In genomic region chr9:46969406-46969805, GRCm38 (mm10) we compare ENCODE assay signal across 31 mouse cellular contexts. TPM values are rescaled to one million over a fixed set of nuclear protein-coding genes. Genes with fewer than 3 reads are reported as not detected.
DNase-seq lines count a peak whose midpoint lies in the region; ATAC-seq lines count a peak whose summit lies in the region.
"Had no signal": no experiment of that assay in that cellular context is flagged by ENCODE, and none has a peak within 500 bp of the region (broad histone marks: within the 10 kb centered on the region; RNA-seq: fewer than 3 reads in every experiment).

No protein-coding gene starts in this region.

- WGBS in forebrain, embryonic 13.5 days, result 67% methylated on average over 6 of the region's 6 CpGs
- 66% methylated on average over 6 of the region's 6 CpGs for WGBS in forebrain, embryonic 11.5 days
- 36% methylated on average over 6 of the region's 6 CpGs for WGBS in heart, embryonic 13.5 days
- WGBS in intestine, embryonic 16.5 days, result 46% methylated on average over 6 of the region's 6 CpGs
- 49% methylated on average over 6 of the region's 6 CpGs for WGBS in intestine, embryonic 15.5 days
- 55% methylated on average over 6 of the region's 6 CpGs for WGBS in embryonic facial prominence, embryonic 10.5 days

- DNase-seq in forebrain, embryonic 11.5 days (ENCODE audit: low spot score), result no peak
- no peak for DNase-seq in heart, adult 18-20 months
- no peak for DNase-seq in embryonic facial prominence, embryonic 10.5 days (ENCODE audit: low spot score)
- no peak for DNase-seq in adrenal gland, postnatal 4 days (ENCODE audit: low spot score in 2 of 2)
- DNase-seq: adrenal gland, adult 8-10 months; cerebellum, adult 9-10 months; gastrocnemius, postnatal 36 days; kidney, adult 2 months; liver, postnatal 0 days; thymus, postnatal 25 days had no signal

- no peak overlapping the region for H3K9ac ChIP-seq in forebrain, embryonic 13.5 days
- H3K9ac ChIP-seq in forebrain, embryonic 11.5 days (ENCODE audit: low read length), result no peak overlapping the region
- H3K9ac ChIP-seq in heart, embryonic 13.5 days, result peak overlapping the region; percentile 55
- no peak overlapping the region for H3K9ac ChIP-seq in intestine, embryonic 16.5 days (ENCODE audit: low read depth, low read length)
- no peak overlapping the region for H3K9ac ChIP-seq in intestine, embryonic 15.5 days
- H3K9ac ChIP-seq: liver, postnatal 0 days; midbrain, embryonic 15.5 days had no signal

- H3K9me3 ChIP-seq in forebrain, embryonic 13.5 days (replicated peaks), result no peaks in the 10 kb centered on the region
- H3K9me3 ChIP-seq in forebrain, embryonic 11.5 days (ENCODE audit: control insufficient read depth, low read length), result no peaks in the 10 kb centered on the region
- H3K9me3 ChIP-seq in heart, embryonic 13.5 days, result no peaks in the 10 kb centered on the region
- no peaks in the 10 kb centered on the region for H3K9me3 ChIP-seq in intestine, embryonic 16.5 days (ENCODE audit: control insufficient read depth, low read length)
- H3K9me3 ChIP-seq in intestine, embryonic 15.5 days, result no peaks in the 10 kb centered on the region
- no peaks in the 10 kb centered on the region for H3K9me3 ChIP-seq in embryonic facial prominence, embryonic 10.5 days
- H3K9me3 ChIP-seq: midbrain, embryonic 15.5 days had no signal

- H3K27me3 ChIP-seq in forebrain, embryonic 13.5 days, result no peaks in the 10 kb centered on the region
- no peaks in the 10 kb centered on the region for H3K27me3 ChIP-seq in forebrain, embryonic 11.5 days (ENCODE audit: control insufficient read depth, insufficient read depth, low read length)
- H3K27me3 ChIP-seq in heart, embryonic 13.5 days (replicated peaks), result peaks cover 88% of the 10 kb centered on the region
- no peaks in the 10 kb centered on the region for H3K27me3 ChIP-seq in intestine, embryonic 16.5 days (replicated peaks; ENCODE audit: control insufficient read depth, insufficient read depth, low read length)
- H3K27me3 ChIP-seq in intestine, embryonic 15.5 days (replicated peaks), result no peaks in the 10 kb centered on the region
- peaks cover 4% of the 10 kb centered on the region; the same call in 1 of the 2 replicates for H3K27me3 ChIP-seq in embryonic facial prominence, embryonic 10.5 days (replicated peaks; ENCODE audit: low read depth, poor library complexity, severe bottlenecking)
- H3K27me3 ChIP-seq: midbrain, embryonic 15.5 days had no signal

- ATAC-seq in forebrain, embryonic 13.5 days, result no peak
- ATAC-seq in forebrain, embryonic 11.5 days (replicated peaks; ENCODE audit: low FRiP score), result no peak
- no peak for ATAC-seq in heart, embryonic 13.5 days (ENCODE audit: extremely low read depth, insufficient number of reproducible peaks, low FRiP score, low TSS enrichment)
- no peak for ATAC-seq in intestine, embryonic 16.5 days
- ATAC-seq in intestine, embryonic 15.5 days, result no peak
- ATAC-seq: activated CD4-positive, CD25-positive, alpha-beta regulatory T cell, adult 4 months; hindbrain, embryonic 16.5 days; liver, postnatal 0 days; lung, postnatal 0 days had no signal

- H3K4me3 ChIP-seq in forebrain, embryonic 13.5 days, result no peak overlapping the region
- H3K4me3 ChIP-seq in forebrain, embryonic 11.5 days (ENCODE audit: low read depth, low read length), result no peak overlapping the region
- H3K4me3 ChIP-seq in heart, embryonic 13.5 days, result no peak overlapping the region
- no peak overlapping the region for H3K4me3 ChIP-seq in intestine, embryonic 16.5 days (ENCODE audit: low read length)
- no peak overlapping the region for H3K4me3 ChIP-seq in intestine, embryonic 15.5 days (replicated peaks)
- H3K4me3 ChIP-seq in embryonic facial prominence, embryonic 10.5 days, result no peak overlapping the region
- H3K4me3 ChIP-seq: midbrain, embryonic 15.5 days had no signal

- H3K4me2 ChIP-seq in forebrain, embryonic 13.5 days, result no peak overlapping the region
- H3K4me2 ChIP-seq in forebrain, embryonic 11.5 days (ENCODE audit: low read depth, low read length, severe bottlenecking), result no peak overlapping the region
- peak overlapping the region; percentile 50 for H3K4me2 ChIP-seq in heart, embryonic 13.5 days
- H3K4me2 ChIP-seq in intestine, embryonic 16.5 days (ENCODE audit: low read depth, low read length), result no peak overlapping the region
- no peak overlapping the region for H3K4me2 ChIP-seq in intestine, embryonic 15.5 days (replicated peaks)
- H3K4me2 ChIP-seq: midbrain, embryonic 15.5 days had no signal

- H3K36me3 ChIP-seq in forebrain, embryonic 13.5 days (ENCODE audit: poor library complexity, severe bottlenecking), result no peaks in the 10 kb centered on the region
- H3K36me3 ChIP-seq in forebrain, embryonic 11.5 days (ENCODE audit: control insufficient read depth, insufficient read depth, low read length), result no peaks in the 10 kb centered on the region
- no peaks in the 10 kb centered on the region for H3K36me3 ChIP-seq in heart, embryonic 13.5 days
- H3K36me3 ChIP-seq in intestine, embryonic 16.5 days (ENCODE audit: control insufficient read depth, insufficient read depth, low read length), result no peaks in the 10 kb centered on the region
- no peaks in the 10 kb centered on the region for H3K36me3 ChIP-seq in intestine, embryonic 15.5 days
- no peaks in the 10 kb centered on the region for H3K36me3 ChIP-seq in embryonic facial prominence, embryonic 10.5 days (replicated peaks)
- H3K36me3 ChIP-seq: midbrain, embryonic 15.5 days had no signal

- peaks cover 6% of the 10 kb centered on the region; the same call in 1 of the 2 replicates for H3K4me1 ChIP-seq in forebrain, embryonic 13.5 days
- no peaks in the 10 kb centered on the region; the same call in 1 of the 2 replicates for H3K4me1 ChIP-seq in forebrain, embryonic 11.5 days (replicated peaks; ENCODE audit: control insufficient read depth, insufficient read depth, low read length)
- H3K4me1 ChIP-seq in heart, embryonic 13.5 days, result peaks cover 16% of the 10 kb centered on the region
- H3K4me1 ChIP-seq in intestine, embryonic 16.5 days (ENCODE audit: control insufficient read depth, insufficient read depth, low read length), result no peaks in the 10 kb centered on the region; the same call in 1 of the 2 replicates
- H3K4me1 ChIP-seq in intestine, embryonic 15.5 days (replicated peaks), result no peaks in the 10 kb centered on the region
- H3K4me1 ChIP-seq in embryonic facial prominence, embryonic 10.5 days, result peaks cover 31% of the 10 kb centered on the region

- H3K27ac ChIP-seq in forebrain, embryonic 13.5 days, result peak overlapping the region; percentile 41; the same call in 1 of the 2 replicates
- H3K27ac ChIP-seq in forebrain, embryonic 11.5 days (ENCODE audit: low read depth, low read length), result no peak overlapping the region
- 0 out of 2 replicates have a peak overlapping the region, but pooled peaks have one; percentile 0 for H3K27ac ChIP-seq in heart, embryonic 13.5 days (replicated peaks)
- peak overlapping the region; percentile 1; the same call in 1 of the 2 replicates for H3K27ac ChIP-seq in intestine, embryonic 16.5 days (ENCODE audit: low read length)
- no peak overlapping the region for H3K27ac ChIP-seq in intestine, embryonic 15.5 days
- H3K27ac ChIP-seq in embryonic facial prominence, embryonic 10.5 days (replicated peaks), result 0 out of 2 replicates have a peak overlapping the region, but pooled peaks have one; percentile 36
- H3K27ac ChIP-seq: kidney, postnatal 0 days; macrophage; midbrain, embryonic 15.5 days had no signal

RNA-seq across cellular contexts. Expression of gene Gm4791, which starts 29.1 kb away (rescaled TPM):
- polyA plus RNA-seq in forebrain, embryonic 13.5 days (2015; fragmentation: Nextera tagmentation; extraction: Ambion mirVana), result not detected in 2 replicates
- polyA plus RNA-seq in forebrain, embryonic 11.5 days (2014; fragmentation: Nextera tagmentation; extraction: Ambion mirVana), result not detected in 2 replicates
- not detected in 2 replicates for polyA plus RNA-seq in heart, embryonic 13.5 days (2015; fragmentation: Nextera tagmentation; extraction: Ambion mirVana)
- not detected for total RNA-seq in heart, adult 18-20 months (2021)
- not detected in 2 replicates for polyA plus RNA-seq in intestine, embryonic 16.5 days (2015; fragmentation: Nextera tagmentation; extraction: Ambion mirVana)
- not detected in 2 replicates for polyA plus RNA-seq in intestine, embryonic 15.5 days (2015; fragmentation: Nextera tagmentation; extraction: Ambion mirVana)
- polyA plus RNA-seq in embryonic facial prominence, embryonic 10.5 days (2016; fragmentation: Nextera tagmentation; extraction: Ambion mirVana), result 0.24 TPM in 1 of 2 replicates, not detected in the other
- total RNA-seq in adrenal gland, postnatal 4 days (2021), result not detected
- total RNA-seq: adrenal gland, adult 8-10 months; gastrocnemius, adult 18-20 months; gastrocnemius, postnatal 36 days; hematopoietic stem cell, adult 5-6 weeks; layer of hippocampus, postnatal 10 days; liver, adult 2 months; MEL had no signal
- polyA plus RNA-seq: activated CD4-positive, CD25-positive, alpha-beta regulatory T cell, adult 4 months; C2C12; embryonic facial prominence, embryonic 14.5 days; hindbrain, embryonic 16.5 days; kidney, adult 2 months; kidney, postnatal 0 days; large intestine, adult 2 months; limb, embryonic 11.5 days; liver, adult 2 months; liver, postnatal 0 days; lung, postnatal 0 days; macrophage; midbrain, embryonic 15.5 days; neural tube, embryonic 14.5 days; spleen, adult 2 months had no signal

Comparison
In these comparisons a context has a peak if more than half of its experiments do, and no peak if none do; other contexts are left out.
1. H3K27ac ChIP-seq: peak in forebrain, embryonic 13.5 days (single experiment), heart, embryonic 13.5 days (single experiment), intestine, embryonic 16.5 days (single experiment) and embryonic facial prominence, embryonic 10.5 days (single experiment); none in forebrain, embryonic 11.5 days (single experiment) and intestine, embryonic 15.5 days (single experiment).